Mouse (Mus musculus): ENCODE data around the gene Hist1h3g.

DNA sequence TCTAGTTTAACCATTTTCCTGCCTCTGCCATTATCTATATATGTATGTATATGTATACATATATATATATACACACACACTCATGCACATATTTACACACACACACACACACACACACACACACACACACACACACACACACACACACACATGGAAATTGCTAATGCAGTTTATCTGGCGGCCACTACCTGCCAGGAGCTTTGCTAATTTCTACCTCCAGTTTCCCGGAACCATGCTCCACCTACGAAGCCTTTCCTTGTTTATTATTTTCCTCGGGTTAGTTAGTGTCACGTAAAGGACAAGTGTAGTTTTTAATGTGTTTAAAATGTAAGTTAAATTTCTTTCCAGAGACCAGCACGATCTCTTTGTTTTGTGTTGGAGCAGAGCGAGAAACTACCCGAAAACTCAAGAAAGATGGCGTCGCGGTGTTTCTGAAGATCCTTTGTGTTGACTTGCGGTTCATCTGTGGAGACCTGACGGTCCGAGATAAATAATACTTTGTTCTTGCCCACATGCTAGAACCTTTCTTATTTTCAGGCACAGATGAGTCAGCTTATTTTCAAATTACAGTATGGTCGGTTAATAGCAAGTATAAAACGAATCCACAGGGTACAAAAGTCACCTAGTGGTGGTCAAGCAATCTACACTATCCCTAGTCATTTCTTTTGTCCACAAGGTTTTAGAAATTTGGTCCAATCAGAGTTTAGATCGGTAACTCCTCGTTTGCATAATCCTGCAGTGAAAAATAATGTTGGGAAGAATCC lies 27.7 kb downstream of the Hist1h3g start:
- no peak for TF ChIP-seq JUND (IDR thresholded peaks at IDR 0.05; ENCODE audit: low read depth, low read length)
- peak; percentile 78 for TF ChIP-seq TAL1 (IDR thresholded peaks at IDR 0.05; ENCODE audit: low read length)
- TF ChIP-seq CTCF (IDR thresholded peaks at IDR 0.05 in 2 of 3, conservative IDR thresholded peaks at IDR 0.05 in 1 of 3; ENCODE audit: control insufficient read depth in 1 of 3, insufficient read depth in 1 of 3, low read depth in 2 of 3, low read length in 3 of 3, poor library complexity in 1 of 3, severe bottlenecking in 1 of 3), result peak in 1 of 3 experiments; percentile 43; a peak in 2 of 6 replicates
- peak in 1 of 2 experiments; percentile 14; a peak in 1 of 4 replicates for TF ChIP-seq POLR2A (IDR thresholded peaks at IDR 0.05; ENCODE audit: control insufficient read depth in 1 of 2, insufficient read depth in 1 of 2, low read depth in 1 of 2, low read length in 2 of 2, poor library complexity in 1 of 2)
- TF ChIP-seq GABPA (IDR thresholded peaks at IDR 0.05; ENCODE audit: low read depth, low read length), result no peak
- no peak for TF ChIP-seq EP300 (IDR thresholded peaks at IDR 0.05; ENCODE audit: low read depth in 1 of 2, low read length in 2 of 2)
- no peak for TF ChIP-seq SIN3A (IDR thresholded peaks at IDR 0.05; ENCODE audit: low read length)
- TF ChIP-seq USF1 (IDR thresholded peaks at IDR 0.05; ENCODE audit: low read depth, low read length), result no peak

Data from MEL (cell line).